Comparison of ENCODE assay signal across 8 mouse cellular contexts in genomic region chr2:156652841-156653240, GRCm38 (mm10). TPM values are rescaled to one million over a fixed set of nuclear protein-coding genes. Genes with fewer than 3 reads are reported as not detected.
A peak's percentile ranks its signal among the peaks of the same experiment; 100 is the strongest.
DNase-seq lines count a peak whose midpoint lies in the region; ATAC-seq and TF ChIP-seq lines count a peak whose summit lies in the region.

No protein-coding gene starts in this region.

- no peak overlapping the region for H3K9ac ChIP-seq in hindbrain, postnatal 0 days (replicated peaks; ENCODE audit: low read length)

- TF ChIP-seq CTCF in hindbrain, postnatal 0 days (IDR thresholded peaks at IDR 0.05; ENCODE audit: low read depth) = no peak

- no peaks in the 10 kb centered on the region for H3K4me1 ChIP-seq in hindbrain, postnatal 0 days (ENCODE audit: insufficient read depth, low read length)

- no peaks in the 10 kb centered on the region for H3K9me3 ChIP-seq in hindbrain, postnatal 0 days (ENCODE audit: low read length)

- H3K4me3 ChIP-seq in hindbrain, postnatal 0 days (ENCODE audit: low read length) = no peak overlapping the region

- no peak for ATAC-seq in hindbrain, postnatal 0 days

- WGBS in hindbrain, postnatal 0 days = 24% methylated on average over 8 of the region's 8 CpGs

- no peaks in the 10 kb centered on the region for H3K36me3 ChIP-seq in hindbrain, postnatal 0 days (ENCODE audit: insufficient read depth, low read length)

- no peak overlapping the region for H3K4me2 ChIP-seq in hindbrain, postnatal 0 days (ENCODE audit: low read depth, low read length)

- DNase-seq in adrenal gland, adult (ENCODE audit: inconsistent age in 2 of 2, low spot score in 1 of 2) = peak; percentile 62 to 82
- no peak for DNase-seq in adrenal gland, adult 8-10 months
- DNase-seq in spleen, postnatal 4 days (ENCODE audit: low spot score in 2 of 2) = peak; percentile 38 to 80
- DNase-seq in spleen, adult 12 weeks (ENCODE audit: low spot score) = no peak
- peak; percentile 54 for DNase-seq in hindbrain, postnatal 0 days (ENCODE audit: low spot score)
- DNase-seq in lung, postnatal 36 days = peak; percentile 66
- DNase-seq in urinary bladder, postnatal 25 days (ENCODE audit: low spot score) = peak; percentile 63
- no peak for DNase-seq in cerebellum, postnatal 10 days

- no peak overlapping the region for H3K27ac ChIP-seq in hindbrain, postnatal 0 days

- H3K27me3 ChIP-seq in hindbrain, postnatal 0 days (ENCODE audit: insufficient read depth, low read length) = no peaks in the 10 kb centered on the region

RNA-seq across cellular contexts. Expression of gene Dlgap4, which starts 39.3 kb away (rescaled TPM):
- total RNA-seq in adrenal gland, adult 8-10 months (2022) = 10 to 100 TPM; 43.0 to 72.3 (median 58.4) TPM
- 166 and 190 TPM in 2 replicates for total RNA-seq in hindbrain, postnatal 0 days (2014; rRNA removed)
- polyA plus RNA-seq in hindbrain, postnatal 0 days (2015; fragmentation: Nextera tagmentation; extraction: Ambion mirVana) = 168 and 173 TPM in 2 replicates

Comparison
In these comparisons a context has a peak if more than half of its experiments do, and no peak if none do; other contexts are left out.
1. DNase-seq: peak in adrenal gland, adult (2 of 2), spleen, postnatal 4 days (2 of 2), hindbrain, postnatal 0 days (single experiment), lung, postnatal 36 days (single experiment) and urinary bladder, postnatal 25 days (single experiment); none in adrenal gland, adult 8-10 months (single experiment), spleen, adult 12 weeks (single experiment) and cerebellum, postnatal 10 days (0 of 2).